Mouse (Mus musculus): ENCODE measurements around the gene Tmem63b. TPM values are rescaled to one million over a fixed set of nuclear protein-coding genes. Genes with fewer than 3 reads are reported as not detected.

The Tmem63b gene
- polyA plus RNA-seq, 1 experiment: 323 TPM

- TF ChIP-seq CTCF (IDR thresholded peaks at IDR 0.05; ENCODE audit: borderline replicate concordance, extremely low read depth, insufficient read depth, insufficient read length) (no peak), POLR2A (IDR thresholded peaks at IDR 0.05; ENCODE audit: borderline replicate concordance, extremely low read depth, insufficient read depth, insufficient read length, poor library complexity, severe bottlenecking) (no peak)
- no peak for DNase-seq (ENCODE audit: low read depth)
These were observed 15.5 kb upstream of the Tmem63b start for GRCm38 (mm10) chr17:45702254-45702653.

GRCm38 (mm10) chr17:45701236-45701591, 14.5 kb upstream of the Tmem63b start:
- TF ChIP-seq POLR2A (IDR thresholded peaks at IDR 0.05; ENCODE audit: borderline replicate concordance, extremely low read depth, insufficient read depth, insufficient read length, poor library complexity, severe bottlenecking) (no peak), CTCF (IDR thresholded peaks at IDR 0.05; ENCODE audit: borderline replicate concordance, extremely low read depth, insufficient read depth, insufficient read length) (no peak)
- no peak for DNase-seq (ENCODE audit: low read depth)

GRCm38 (mm10) chr17:45700496-45701235, 14.0 kb upstream of the Tmem63b start:
- DNase-seq (ENCODE audit: low read depth): no peak
- TF ChIP-seq POLR2A (IDR thresholded peaks at IDR 0.05; ENCODE audit: borderline replicate concordance, extremely low read depth, insufficient read depth, insufficient read length, poor library complexity, severe bottlenecking) (no peak), CTCF (IDR thresholded peaks at IDR 0.05; ENCODE audit: borderline replicate concordance, extremely low read depth, insufficient read depth, insufficient read length) (no peak)

GRCm38 (mm10) chr17:45699039-45699740, 12.5 kb upstream of the Tmem63b start:
- no peak for DNase-seq (ENCODE audit: low read depth)

GRCm38 (mm10) chr17:45698368-45698767, 11.7 kb upstream of the Tmem63b start:
- TF ChIP-seq CTCF (IDR thresholded peaks at IDR 0.05; ENCODE audit: borderline replicate concordance, extremely low read depth, insufficient read depth, insufficient read length) (no peak), POLR2A (IDR thresholded peaks at IDR 0.05; ENCODE audit: borderline replicate concordance, extremely low read depth, insufficient read depth, insufficient read length, poor library complexity, severe bottlenecking) (no peak)
- no peak for DNase-seq (ENCODE audit: low read depth)

More at GRCm38 (mm10) chr17:45699039-45699740, 12.5 kb upstream of the Tmem63b start:
- TF ChIP-seq CTCF (IDR thresholded peaks at IDR 0.05; ENCODE audit: borderline replicate concordance, extremely low read depth, insufficient read depth, insufficient read length) (no peak), POLR2A (IDR thresholded peaks at IDR 0.05; ENCODE audit: borderline replicate concordance, extremely low read depth, insufficient read depth, insufficient read length, poor library complexity, severe bottlenecking) (no peak)

GRCm38 (mm10) chr17:45696981-45697380, 10.3 kb upstream of the Tmem63b start:
- TF ChIP-seq POLR2A (IDR thresholded peaks at IDR 0.05; ENCODE audit: borderline replicate concordance, extremely low read depth, insufficient read depth, insufficient read length, poor library complexity, severe bottlenecking): no peak
- no peak for TF ChIP-seq CTCF (IDR thresholded peaks at IDR 0.05; ENCODE audit: borderline replicate concordance, extremely low read depth, insufficient read depth, insufficient read length)
- DNase-seq (ENCODE audit: low read depth): no peak

GRCm38 (mm10) chr17:45695227-45696120, 8.8 kb upstream of the Tmem63b start:
- no peak for TF ChIP-seq CTCF (IDR thresholded peaks at IDR 0.05; ENCODE audit: borderline replicate concordance, extremely low read depth, insufficient read depth, insufficient read length)
- no peak for TF ChIP-seq POLR2A (IDR thresholded peaks at IDR 0.05; ENCODE audit: borderline replicate concordance, extremely low read depth, insufficient read depth, insufficient read length, poor library complexity, severe bottlenecking)

GRCm38 (mm10) chr17:45693812-45694565, 7.3 kb upstream of the Tmem63b start:
- TF ChIP-seq CTCF (IDR thresholded peaks at IDR 0.05; ENCODE audit: borderline replicate concordance, extremely low read depth, insufficient read depth, insufficient read length) (no peak), POLR2A (IDR thresholded peaks at IDR 0.05; ENCODE audit: borderline replicate concordance, extremely low read depth, insufficient read depth, insufficient read length, poor library complexity, severe bottlenecking) (no peak)
- DNase-seq (ENCODE audit: low read depth): no peak

More at GRCm38 (mm10) chr17:45695227-45696120, 8.8 kb upstream of the Tmem63b start:
- no peak for DNase-seq (ENCODE audit: low read depth)

- TF ChIP-seq POLR2A (IDR thresholded peaks at IDR 0.05; ENCODE audit: borderline replicate concordance, extremely low read depth, insufficient read depth, insufficient read length, poor library complexity, severe bottlenecking) (no peak), CTCF (IDR thresholded peaks at IDR 0.05; ENCODE audit: borderline replicate concordance, extremely low read depth, insufficient read depth, insufficient read length) (no peak)
- no peak for DNase-seq (ENCODE audit: low read depth)
These were observed 5.5 kb upstream of the Tmem63b start for GRCm38 (mm10) chr17:45692159-45692558.

GRCm38 (mm10) chr17:45690044-45690443, 3.3 kb upstream of the Tmem63b start:
- DNase-seq (ENCODE audit: low read depth): no peak
- no peak for TF ChIP-seq CTCF (IDR thresholded peaks at IDR 0.05; ENCODE audit: borderline replicate concordance, extremely low read depth, insufficient read depth, insufficient read length)
- TF ChIP-seq POLR2A (IDR thresholded peaks at IDR 0.05; ENCODE audit: borderline replicate concordance, extremely low read depth, insufficient read depth, insufficient read length, poor library complexity, severe bottlenecking): no peak
